Mouse (Mus musculus): ENCODE measurements around the gene Mto1.
"Not testable (repeated sequence)": the region's sequence is repeated elsewhere in the genome, so short reads cannot be mapped to it uniquely, and the experiment has no call there.

GRCm38 (mm10) chr9:78480227-78480626, 32.2 kb downstream of the Mto1 start:
- TF ChIP-seq CTCF, EP300 (IDR thresholded peaks at IDR 0.05; ENCODE audit: low read depth): not testable (repeated sequence)
